Mouse (Mus musculus) stomach, embryonic 14.5 days (tissue): ENCODE results near the gene Tldc2. TPM values are rescaled to one million over a fixed set of nuclear protein-coding genes. Genes with fewer than 3 reads are reported as not detected.

Experiments
- ATAC-seq: fragments of 200-750 bp; cut with Nextera tagmentation; 2 replicates; pipeline ENCODE4 v1.8.0; 2017; ENCODE audit warnings: low read depth, moderate TSS enrichment; ENCODE audit not compliant: insufficient number of reproducible peaks, insufficient read depth, low FRiP score
- H3K27ac ChIP-seq: fragments of 300-500 bp; sonication (generic); 2 replicates; pipeline ENCODE4 v1.5.1; 2014; ENCODE audit warnings: mild to moderate bottlenecking, low read length, moderate library complexity, mixed read lengths
- H3K27me3 ChIP-seq: fragments of 300-500 bp; sonication (generic); 2 replicates; pipeline ENCODE4 v1.6.1; 2014; ENCODE audit warnings: low read length, control low read depth, mixed read lengths; ENCODE audit not compliant: control insufficient read depth, insufficient read depth
- H3K36me3 ChIP-seq: fragments of 300-500 bp; sonication (generic); 2 replicates; pipeline ENCODE4 v1.6.1; 2014; ENCODE audit warnings: mild to moderate bottlenecking, control low read depth, low read length, moderate library complexity, mixed read lengths; ENCODE audit not compliant: control insufficient read depth, insufficient read depth
- H3K4me1 ChIP-seq: fragments of 300-500 bp; sonication (generic); 2 replicates; pipeline ENCODE4 v1.6.1; 2014; ENCODE audit warnings: low read length, control low read depth, mixed read lengths; ENCODE audit not compliant: control insufficient read depth, insufficient read depth
- H3K4me2 ChIP-seq: fragments of 300-500 bp; sonication (generic); replicated peaks from 2 replicates; pipeline ENCODE4 v1.6.1; 2014; ENCODE audit warnings: low read depth, low read length, control low read depth
- H3K4me3 ChIP-seq: fragments of 300-500 bp; sonication (generic); 2 replicates; pipeline ENCODE4 v1.5.1; 2014; ENCODE audit warnings: low read depth, low read length, control low read depth
- H3K9ac ChIP-seq: fragments of 300-500 bp; sonication (generic); replicated peaks from 2 replicates; pipeline ENCODE4 v1.6.1; 2014; ENCODE audit warnings: low read depth, mild to moderate bottlenecking, control low read depth, low read length, moderate library complexity, mixed read lengths
- H3K9me3 ChIP-seq: fragments of 300-500 bp; sonication (generic); 2 replicates; pipeline ENCODE4 v1.6.1; 2016; ENCODE audit warnings: low read depth, low read length, control low read depth; ENCODE audit not compliant: control insufficient read depth
- WGBS: fragments of 180-500 bp; shearing (Covaris S2); extraction: QIAGEN DNeasy Blood & Tissue Kit; methylation state at CpG from one replicate; pipeline ENCODE4 v1.1.7; 2014; 5-methylcytosine and 5-hydroxymethylcytosine counted together
- polyA plus RNA-seq: library from polyadenylated mRNA; unstranded; fragments of >200 nt; fragmentation: Nextera tagmentation; extraction: Ambion mirVana; gene quantifications from 2 replicates; pipeline ENCODE4 v1.2.1, GENCODE M21; 2014

Tldc2 gene
- polyA plus RNA-seq, 1 experiment from 2014 or later, result not detected

GRCm38 (mm10) chr2:157048395-157049181 is 38.3 kb upstream of the Tldc2 start:
- H3K4me1 ChIP-seq, result no peaks in the 10 kb centered on the region
- no peak overlapping the region for H3K9ac ChIP-seq
- no peak overlapping the region for H3K27ac ChIP-seq
- no peaks in the 10 kb centered on the region for H3K9me3 ChIP-seq
- peaks cover 37% of the 10 kb centered on the region for H3K36me3 ChIP-seq
- H3K27me3 ChIP-seq, result no peaks in the 10 kb centered on the region
- H3K4me2 ChIP-seq, result no peak overlapping the region
- H3K4me3 ChIP-seq, result no peak overlapping the region
- no peak for ATAC-seq
- 87% methylated on average over 13 of the region's 13 CpGs for WGBS

GRCm38 (mm10) chr2:157049831-157050243 is 37.0 kb upstream of the Tldc2 start:
- H3K27ac ChIP-seq, result no peak overlapping the region
- 77% methylated on average over 8 of the region's 8 CpGs for WGBS

DNA sequence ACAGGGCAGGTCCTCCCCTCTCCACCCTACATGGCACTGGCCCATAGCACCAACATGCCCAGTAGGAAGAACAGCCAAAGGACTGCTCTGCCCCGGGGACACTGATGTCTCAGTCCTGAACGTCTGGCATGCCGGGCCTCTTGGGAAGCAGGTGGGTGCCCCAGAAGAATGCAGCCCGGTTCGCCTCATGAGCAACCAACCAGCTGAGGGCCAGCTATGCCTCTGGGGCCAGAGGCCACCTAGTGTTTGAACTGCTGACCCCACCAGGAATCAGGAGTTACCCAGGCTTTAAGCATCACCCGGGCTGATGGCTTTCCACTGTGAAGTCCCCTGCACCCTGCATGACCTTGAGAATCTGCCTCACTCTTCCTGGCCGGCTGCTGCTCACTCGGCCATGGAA is 34.4 kb upstream of the Tldc2 start:
- WGBS, result 82% methylated on average over 8 of the region's 8 CpGs
- Histone ChIP-seq H3K27me3 (no peaks in the 10 kb centered on the region), H3K4me3 (no peak overlapping the region), H3K4me1 (no peaks in the 10 kb centered on the region), H3K9ac (no peak overlapping the region), H3K4me2 (no peak overlapping the region), H3K27ac (no peak overlapping the region), H3K9me3 (no peaks in the 10 kb centered on the region), H3K36me3 (peaks cover 41% of the 10 kb centered on the region)
- no peak for ATAC-seq

More at GRCm38 (mm10) chr2:157049831-157050243, 37.0 kb upstream of the Tldc2 start:
- Histone ChIP-seq H3K4me2 (no peak overlapping the region), H3K27me3 (no peaks in the 10 kb centered on the region), H3K4me3 (no peak overlapping the region), H3K4me1 (no peaks in the 10 kb centered on the region), H3K36me3 (peaks cover 43% of the 10 kb centered on the region), H3K9ac (no peak overlapping the region), H3K9me3 (no peaks in the 10 kb centered on the region)
- no peak for ATAC-seq

DNA sequence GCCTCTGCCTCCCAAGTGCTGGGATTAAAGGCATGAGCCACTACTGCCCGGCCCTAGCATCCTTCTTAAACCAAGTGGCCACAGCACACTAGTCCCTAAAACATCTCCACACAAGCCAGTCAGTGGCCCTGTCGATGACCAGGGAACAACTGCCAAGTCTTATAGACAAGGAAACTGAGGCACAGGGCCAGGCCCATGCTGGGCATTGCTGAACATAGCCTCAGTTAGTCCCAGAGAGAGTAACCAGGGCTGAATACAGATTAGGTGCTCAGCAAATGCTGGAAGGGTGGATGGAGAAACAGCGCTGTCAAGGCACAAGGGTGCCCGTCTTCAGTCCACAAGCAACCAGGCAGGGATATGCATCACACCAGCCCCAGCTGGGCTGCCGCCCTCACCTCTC is 33.7 kb upstream of the Tldc2 start:
- H3K36me3 ChIP-seq, result peaks cover 43% of the 10 kb centered on the region

GRCm38 (mm10) chr2:157053787-157054186 is 33.1 kb upstream of the Tldc2 start:
- peaks cover 40% of the 10 kb centered on the region for H3K36me3 ChIP-seq
- no peak overlapping the region for H3K27ac ChIP-seq
- 72% methylated on average over 4 of the region's 4 CpGs for WGBS

More for the DNA sequence above, 33.7 kb upstream of the Tldc2 start:
- Histone ChIP-seq H3K4me2 (no peak overlapping the region), H3K4me1 (peaks cover under 1% of the 10 kb centered on the region; the same call in 1 of the 2 replicates), H3K9me3 (no peaks in the 10 kb centered on the region), H3K4me3 (no peak overlapping the region), H3K9ac (no peak overlapping the region), H3K27ac (no peak overlapping the region), H3K27me3 (no peaks in the 10 kb centered on the region)
- ATAC-seq, result no peak
- WGBS, result over 99% methylated on average over 5 of the region's 5 CpGs

GRCm38 (mm10) chr2:157054297-157054696 is 32.6 kb upstream of the Tldc2 start:
- no peaks in the 10 kb centered on the region for H3K9me3 ChIP-seq
- WGBS, result 84% methylated on average over 8 of the region's 8 CpGs
- H3K27ac ChIP-seq, result no peak overlapping the region
- no peak for ATAC-seq
- no peak overlapping the region for H3K9ac ChIP-seq
- H3K27me3 ChIP-seq, result no peaks in the 10 kb centered on the region
- H3K4me3 ChIP-seq, result no peak overlapping the region
- peaks cover 12% of the 10 kb centered on the region; the same call in 1 of the 2 replicates for H3K4me1 ChIP-seq
- H3K36me3 ChIP-seq, result peaks cover 40% of the 10 kb centered on the region
- H3K4me2 ChIP-seq, result no peak overlapping the region

More at GRCm38 (mm10) chr2:157053787-157054186, 33.1 kb upstream of the Tldc2 start:
- H3K4me3 ChIP-seq, result no peak overlapping the region
- H3K9ac ChIP-seq, result no peak overlapping the region
- H3K4me1 ChIP-seq, result peaks cover 7% of the 10 kb centered on the region; the same call in 1 of the 2 replicates
- no peaks in the 10 kb centered on the region for H3K9me3 ChIP-seq
- no peak for ATAC-seq
- H3K27me3 ChIP-seq, result no peaks in the 10 kb centered on the region
- H3K4me2 ChIP-seq, result no peak overlapping the region

DNA sequence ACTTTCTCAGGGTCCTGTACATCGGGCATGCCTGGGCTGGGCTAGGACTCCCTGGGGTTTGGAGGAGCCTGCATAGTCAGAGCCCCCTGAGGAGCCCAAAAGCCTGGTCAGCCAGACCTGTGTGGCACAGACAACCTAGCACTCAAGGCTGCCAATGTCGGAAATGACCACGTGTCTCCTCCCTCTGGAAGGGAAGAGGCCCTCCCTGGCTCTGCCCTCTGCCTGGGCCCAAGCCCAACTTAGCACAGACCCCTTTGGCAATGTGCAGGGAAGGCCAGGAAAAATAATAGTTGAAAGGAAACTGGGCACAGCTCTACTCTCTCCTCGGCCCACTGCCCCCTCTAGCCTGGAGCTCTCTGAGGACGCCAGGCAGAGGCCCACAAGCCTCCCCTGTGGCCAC is 32.0 kb upstream of the Tldc2 start:
- H3K4me2 ChIP-seq, result no peak overlapping the region
- peaks cover 43% of the 10 kb centered on the region for H3K36me3 ChIP-seq
- ATAC-seq, result no peak
- 71% methylated on average over 5 of the region's 5 CpGs for WGBS
- no peak overlapping the region for H3K9ac ChIP-seq
- peaks cover 13% of the 10 kb centered on the region; the same call in 1 of the 2 replicates for H3K4me1 ChIP-seq
- no peaks in the 10 kb centered on the region for H3K9me3 ChIP-seq
- no peak overlapping the region for H3K27ac ChIP-seq
- H3K4me3 ChIP-seq, result no peak overlapping the region
- H3K27me3 ChIP-seq, result no peaks in the 10 kb centered on the region

DNA sequence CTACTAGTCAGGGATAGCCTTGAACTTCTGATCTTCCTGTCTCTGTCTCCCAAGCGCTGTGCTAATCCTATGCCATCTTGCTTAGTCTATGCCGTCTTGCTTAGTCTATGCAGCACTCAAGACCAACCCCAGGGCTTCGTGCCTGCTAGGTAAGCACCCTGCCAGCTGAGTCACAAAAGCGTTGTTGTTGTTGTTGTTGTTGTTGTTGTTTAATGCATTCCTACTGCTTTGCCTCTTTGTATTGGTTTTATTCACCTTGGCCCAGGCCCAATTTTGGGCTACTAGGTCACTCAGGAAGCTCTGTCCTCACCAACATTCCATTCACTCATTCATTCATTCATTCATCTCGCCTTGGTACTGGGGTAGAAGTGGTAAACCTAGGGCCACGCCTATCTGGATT is 31.1 kb upstream of the Tldc2 start:
- Histone ChIP-seq H3K9ac (no peak overlapping the region), H3K9me3 (no peaks in the 10 kb centered on the region), H3K4me2 (no peak overlapping the region), H3K4me1 (peaks cover 13% of the 10 kb centered on the region; the same call in 1 of the 2 replicates), H3K4me3 (no peak overlapping the region), H3K36me3 (peaks cover 46% of the 10 kb centered on the region), H3K27ac (no peak overlapping the region), H3K27me3 (no peaks in the 10 kb centered on the region)
- 91% methylated on average over 6 of the region's 6 CpGs for WGBS
- no peak for ATAC-seq
